Mouse (Mus musculus): ENCODE measurements around the gene Bmi1.

DNA sequence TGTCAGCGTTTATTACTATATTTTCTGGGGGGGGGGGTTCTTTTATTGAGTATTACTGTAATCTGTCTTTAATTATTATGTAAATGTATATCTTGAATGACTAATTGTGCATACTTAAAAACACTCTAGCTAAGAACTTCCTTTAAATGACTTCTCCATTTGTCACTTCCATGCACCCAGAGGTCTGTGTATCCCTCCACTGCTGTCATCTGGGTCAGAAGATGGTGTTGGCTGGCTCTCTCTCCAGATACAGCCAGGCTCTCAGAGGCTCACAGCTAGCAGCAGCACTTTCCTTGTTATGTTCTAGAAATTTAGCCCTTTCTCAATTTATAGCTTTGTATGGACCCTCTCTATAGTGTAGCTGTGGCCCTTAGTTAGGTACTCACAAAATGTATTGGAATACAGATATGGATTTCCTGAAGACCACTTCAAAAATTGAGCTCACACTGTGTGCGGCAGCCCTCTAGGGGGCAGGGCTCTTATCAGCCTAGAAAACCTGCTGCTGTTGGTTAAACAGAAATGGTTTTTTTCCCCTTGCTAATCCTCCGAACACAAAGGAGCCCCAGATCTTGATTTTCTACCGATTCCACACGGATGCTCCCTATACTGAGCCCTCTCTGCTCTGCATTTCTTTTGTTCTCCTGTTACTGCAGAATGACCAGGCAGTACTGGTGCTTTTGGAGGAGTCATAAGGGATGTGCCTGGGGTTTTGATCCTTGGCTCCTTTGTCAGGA is 57.7 kb downstream of the Bmi1 start:
- TF ChIP-seq CTCF (IDR thresholded peaks at IDR 0.05; ENCODE audit: extremely low read depth, insufficient read depth, low read length) (no peak), POLR2A (IDR thresholded peaks at IDR 0.05; ENCODE audit: extremely low read depth, insufficient read depth, low read length) (no peak)

Data from cortical plate, adult 2 months (tissue).